Mouse (Mus musculus) neural tube, embryonic 13.5 days (tissue): Measurements from ENCODE around the gene Olfr1447. TPM values are rescaled to one million over a fixed set of nuclear protein-coding genes. Genes with fewer than 3 reads are reported as not detected.

Experiments used
- ATAC-seq: fragments of 200-750 bp; cut with Nextera tagmentation; 2 replicates; pipeline ENCODE4 v1.8.0; 2017; ENCODE audit warnings: low read depth, mild to moderate bottlenecking, moderate TSS enrichment, moderate library complexity
- H3K27ac ChIP-seq: fragments of 300-500 bp; sonication (generic); replicated peaks from 2 replicates; pipeline ENCODE4 v1.5.1; 2015; ENCODE audit warnings: moderate library complexity, mild to moderate bottlenecking, inconsistent platforms
- H3K27me3 ChIP-seq: fragments of 300-500 bp; sonication (generic); 2 replicates; pipeline ENCODE4 v1.6.1; 2015; ENCODE audit warnings: mild to moderate bottlenecking, inconsistent platforms
- H3K36me3 ChIP-seq: fragments of 300-500 bp; sonication (generic); 2 replicates; pipeline ENCODE4 v1.6.1; 2015; ENCODE audit warnings: mild to moderate bottlenecking, inconsistent platforms
- H3K4me1 ChIP-seq: fragments of 300-500 bp; sonication (generic); replicated peaks from 2 replicates; pipeline ENCODE4 v1.6.1; 2015; ENCODE audit warnings: inconsistent platforms
- H3K4me2 ChIP-seq: fragments of 300-500 bp; sonication (generic); 2 replicates; pipeline ENCODE4 v1.6.1; 2015; ENCODE audit warnings: inconsistent platforms, mild to moderate bottlenecking, moderate library complexity
- H3K4me3 ChIP-seq: fragments of 300-500 bp; sonication (generic); 2 replicates; pipeline ENCODE4 v1.5.1; 2015; ENCODE audit warnings: mild to moderate bottlenecking, inconsistent platforms
- H3K9ac ChIP-seq: fragments of 300-500 bp; sonication (generic); 2 replicates; pipeline ENCODE4 v1.6.1; 2015; ENCODE audit warnings: moderate library complexity, mild to moderate bottlenecking, inconsistent platforms
- H3K9me3 ChIP-seq: fragments of 300-500 bp; sonication (generic); 2 replicates; pipeline ENCODE4 v1.6.1; 2016; ENCODE audit warnings: inconsistent platforms
- WGBS: fragments of 180-500 bp; shearing (Covaris S2); methylation state at CpG from one replicate; pipeline ENCODE4 v1.1.7; 2015; 5-methylcytosine and 5-hydroxymethylcytosine counted together
- polyA plus RNA-seq: library from polyadenylated mRNA; unstranded; fragments of >200 nt; fragmentation: Nextera tagmentation; extraction: Ambion mirVana; gene quantifications from 2 replicates; pipeline ENCODE4 v1.2.1, GENCODE M21; 2015

Olfr1447 gene
- polyA plus RNA-seq: not detected in 2 replicates

GRCm38 (mm10) chr19:12903643-12904042 is at the start of gene Olfr1447:
Gene Olfr1447, minus strand, starts transcription at chr19:12903743.
- no peak for ATAC-seq
- no peak within 1 kb of the TSS for H3K4me3 ChIP-seq
- H3K9ac ChIP-seq: no peak within 1 kb of the TSS
- no peaks in the 10 kb centered on the region; the same call in 1 of the 2 replicates for H3K9me3 ChIP-seq
- no peaks in the 10 kb centered on the region for H3K36me3 ChIP-seq
- 98% methylated on average over 1 of the region's 1 CpGs for WGBS
- H3K4me2 ChIP-seq: no peak within 1 kb of the TSS
- H3K27me3 ChIP-seq: no peaks in the 10 kb centered on the region
- no peak within 1 kb of the TSS for H3K27ac ChIP-seq
- H3K4me1 ChIP-seq: no peaks in the 10 kb centered on the region

DNA sequence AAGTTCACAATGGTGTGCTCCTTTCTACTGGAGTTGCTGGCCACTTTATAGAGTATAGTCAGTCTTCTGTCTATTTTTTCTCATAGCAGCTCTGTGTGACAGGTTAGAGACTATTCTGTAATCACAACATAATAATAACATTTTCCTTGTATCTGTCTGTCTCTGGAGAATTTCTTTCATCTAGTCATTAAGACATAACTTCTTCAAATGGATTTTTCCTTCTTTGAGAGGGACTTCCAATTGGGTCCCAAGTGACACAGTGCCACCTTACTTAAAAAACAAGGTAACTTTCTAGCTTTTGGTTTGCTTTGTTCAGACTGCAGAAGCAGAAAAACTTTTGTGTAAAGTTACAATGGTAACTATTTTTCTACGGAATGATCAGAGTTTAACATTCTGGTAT is 46.4 kb upstream of the Olfr1447 start, which contains the start of gene Olfr1450:
Gene Olfr1450 (plus strand): TSS at position 301 of the 400 bp plus-strand sequence.
- H3K4me2 ChIP-seq: no peak within 1 kb of the TSS
- H3K27me3 ChIP-seq: no peaks in the 10 kb centered on the region
- no peaks in the 10 kb centered on the region for H3K4me1 ChIP-seq
- WGBS: 95% methylated on average over 1 of the region's 1 CpGs
- H3K9ac ChIP-seq: no peak within 1 kb of the TSS
- no peak within 1 kb of the TSS for H3K4me3 ChIP-seq
- no peak for ATAC-seq
- no peaks in the 10 kb centered on the region for H3K36me3 ChIP-seq
- H3K9me3 ChIP-seq: 0 out of 2 replicates have a peak, but pooled peaks cover 17% of the 10 kb centered on the region
- no peak within 1 kb of the TSS for H3K27ac ChIP-seq

- Histone ChIP-seq H3K36me3 (no peaks in the 10 kb centered on the region), H3K4me1 (no peaks in the 10 kb centered on the region), H3K27ac (no peak within 1 kb of the TSS), H3K9me3 (0 out of 2 replicates have a peak, but pooled peaks cover 7% of the 10 kb centered on the region), H3K27me3 (no peaks in the 10 kb centered on the region), H3K4me3 (no peak within 1 kb of the TSS), H3K9ac (no peak within 1 kb of the TSS), H3K4me2 (no peak within 1 kb of the TSS)
- ATAC-seq: no peak
Measured at GRCm38 (mm10) chr19:12930540-12930939, 27.0 kb upstream of the Olfr1447 start, which contains the start of gene Olfr1449. Gene Olfr1449, plus strand, starts transcription at chr19:12930840.

GRCm38 (mm10) chr19:12924319-12924718 is 20.8 kb upstream of the Olfr1447 start, which contains the start of gene Olfr1448:
Gene Olfr1448, minus strand, starts transcription at chr19:12924419.
- WGBS: 83% methylated on average over 1 of the region's 1 CpGs
- H3K4me2 ChIP-seq: no peak within 1 kb of the TSS
- H3K27me3 ChIP-seq: no peaks in the 10 kb centered on the region
- no peaks in the 10 kb centered on the region for H3K36me3 ChIP-seq
- H3K27ac ChIP-seq: no peak within 1 kb of the TSS
- H3K9ac ChIP-seq: no peak within 1 kb of the TSS
- no peak for ATAC-seq
- H3K9me3 ChIP-seq: 0 out of 2 replicates have a peak, but pooled peaks cover 5% of the 10 kb centered on the region
- H3K4me3 ChIP-seq: no peak within 1 kb of the TSS
- no peaks in the 10 kb centered on the region for H3K4me1 ChIP-seq

DNA sequence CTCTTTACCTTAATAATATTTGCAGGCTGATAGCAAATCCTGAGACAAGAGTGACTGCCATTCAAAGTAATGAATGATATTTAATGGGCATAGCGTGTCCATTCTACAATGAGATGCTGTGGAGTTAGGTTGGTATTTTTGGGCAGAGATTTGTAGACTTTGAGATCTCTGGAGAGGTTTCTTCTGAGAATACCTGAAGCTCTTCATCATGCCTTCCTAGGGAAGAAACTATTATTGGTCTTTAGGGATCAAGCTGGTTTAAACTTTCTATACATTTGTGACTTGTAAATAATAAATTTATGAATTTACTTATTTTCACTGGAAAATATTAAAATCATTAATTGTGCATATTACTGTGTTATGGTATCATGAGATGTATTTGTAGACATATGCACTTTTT is 10.1 kb downstream of the Olfr1447 start, which contains the start of gene Olfr1446:
Gene Olfr1446 (minus strand): TSS at position 101 of the 400 bp plus-strand sequence.
- Histone ChIP-seq H3K4me1 (no peaks in the 10 kb centered on the region), H3K27ac (no peak within 1 kb of the TSS), H3K27me3 (no peaks in the 10 kb centered on the region), H3K4me2 (no peak within 1 kb of the TSS), H3K4me3 (no peak within 1 kb of the TSS), H3K9ac (no peak within 1 kb of the TSS), H3K36me3 (no peaks in the 10 kb centered on the region), H3K9me3 (no peaks in the 10 kb centered on the region)
- 87% methylated on average over 1 of the region's 1 CpGs for WGBS
- no peak for ATAC-seq

DNA sequence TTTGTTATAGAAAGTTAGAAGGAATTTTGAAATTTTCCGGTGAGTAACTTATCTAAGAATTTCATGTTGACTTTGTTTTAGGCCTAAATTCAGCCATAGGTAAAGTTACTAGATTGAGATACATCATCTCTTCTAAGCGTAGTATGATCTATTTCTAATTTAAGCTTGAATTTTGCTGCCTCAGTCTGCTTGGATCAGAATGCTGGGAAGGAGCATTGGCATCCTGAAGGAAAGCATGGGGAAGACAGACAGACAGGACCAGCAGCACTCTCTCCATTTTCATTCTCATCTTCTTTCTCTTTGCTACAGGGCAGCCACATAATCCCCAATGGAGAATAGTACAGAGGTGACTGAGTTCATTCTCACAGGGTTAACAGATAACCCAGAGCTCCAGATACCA is 20.0 kb downstream of the Olfr1447 start, which contains the start of gene Olfr1445:
Gene Olfr1445 (plus strand): TSS at position 301 of the 400 bp plus-strand sequence.
- WGBS: 82% methylated on average over 2 of the region's 2 CpGs
- H3K27me3 ChIP-seq: no peaks in the 10 kb centered on the region

DNA sequence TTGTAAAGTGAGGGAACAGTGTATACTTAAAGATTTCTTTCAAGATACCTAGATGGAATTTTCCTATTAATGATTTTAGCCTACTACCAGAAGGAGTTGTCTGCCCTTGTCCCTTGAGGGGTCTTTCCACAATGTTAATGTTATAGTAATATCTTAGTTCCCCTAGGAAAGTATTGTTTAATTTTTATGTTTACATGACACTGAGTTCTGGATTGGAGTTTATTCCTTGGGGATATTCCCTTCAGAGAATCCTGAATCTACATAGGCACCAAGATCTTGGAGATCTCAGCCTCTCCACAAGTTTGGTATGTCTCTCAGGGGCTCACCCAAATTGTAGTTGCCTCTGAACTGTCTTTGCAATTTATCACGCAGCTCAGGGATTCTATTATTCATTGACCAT is 46.6 kb downstream of the Olfr1447 start, which contains the start of gene Olfr1444:
Gene Olfr1444 (plus strand): TSS at position 301 of the 400 bp plus-strand sequence.
- 65% methylated on average over 1 of the region's 1 CpGs for WGBS
- no peaks in the 10 kb centered on the region for H3K36me3 ChIP-seq
- no peaks in the 10 kb centered on the region for H3K27me3 ChIP-seq
- H3K27ac ChIP-seq: no peak within 1 kb of the TSS
- no peak within 1 kb of the TSS for H3K9ac ChIP-seq
- H3K4me1 ChIP-seq: no peaks in the 10 kb centered on the region
- ATAC-seq: no peak
- H3K4me2 ChIP-seq: no peak within 1 kb of the TSS
- no peaks in the 10 kb centered on the region for H3K9me3 ChIP-seq
- no peak within 1 kb of the TSS for H3K4me3 ChIP-seq

More for the DNA sequence above, 20.0 kb downstream of the Olfr1447 start, which contains the start of gene Olfr1445:
- no peaks in the 10 kb centered on the region for H3K36me3 ChIP-seq
- H3K9me3 ChIP-seq: no peaks in the 10 kb centered on the region; the same call in 1 of the 2 replicates
- no peak within 1 kb of the TSS for H3K4me3 ChIP-seq
- no peaks in the 10 kb centered on the region for H3K4me1 ChIP-seq
- no peak within 1 kb of the TSS for H3K9ac ChIP-seq
- ATAC-seq: no peak
- no peak within 1 kb of the TSS for H3K27ac ChIP-seq
- no peak within 1 kb of the TSS for H3K4me2 ChIP-seq

Other genes starting within 250 kb of the Olfr1447 start
- gene Olfr1442, start 233.3 kb downstream of the Olfr1447 start, polyA plus RNA-seq: not detected in 2 replicates
- gene Olfr1443, start 225.6 kb downstream of the Olfr1447 start, polyA plus RNA-seq: not detected in 2 replicates
- not detected in 2 replicates for gene Keg1, start 208.0 kb downstream of the Olfr1447 start, polyA plus RNA-seq
- gene Cntf, start 138.1 kb downstream of the Olfr1447 start, polyA plus RNA-seq: 0.87 and 1.2 TPM in 2 replicates
- 14.8 and 15.4 TPM in 2 replicates for gene Zfp91, start 107.6 kb downstream of the Olfr1447 start, polyA plus RNA-seq
- 1.2 and 1.9 TPM in 2 replicates for gene Lpxn, start 107.5 kb downstream of the Olfr1447 start, polyA plus RNA-seq
- gene Gm5244, start 57.1 kb downstream of the Olfr1447 start, polyA plus RNA-seq: not detected in 2 replicates
- not detected in 2 replicates for gene Olfr1444, start 46.5 kb downstream of the Olfr1447 start, polyA plus RNA-seq
- gene Olfr1445, start 19.9 kb downstream of the Olfr1447 start, polyA plus RNA-seq: not detected in 2 replicates
- not detected in 2 replicates for gene Olfr1446, start 10.2 kb downstream of the Olfr1447 start, polyA plus RNA-seq
- gene Olfr1448, start 20.7 kb upstream of the Olfr1447 start, polyA plus RNA-seq: not detected in 2 replicates
- not detected in 2 replicates for gene Olfr1449, start 27.1 kb upstream of the Olfr1447 start, polyA plus RNA-seq
- not detected in 2 replicates for gene Olfr1450, start 46.5 kb upstream of the Olfr1447 start, polyA plus RNA-seq
- not detected in 2 replicates for gene Olfr1451, start 91.3 kb upstream of the Olfr1447 start, polyA plus RNA-seq
- gene Olfr1453, start 124.6 kb upstream of the Olfr1447 start, polyA plus RNA-seq: not detected in 2 replicates
- gene Olfr1454, start 156.9 kb upstream of the Olfr1447 start, polyA plus RNA-seq: not detected in 2 replicates
- gene Olfr1457, start 194.1 kb upstream of the Olfr1447 start, polyA plus RNA-seq: not detected in 2 replicates
- not detected in 2 replicates for gene Olfr1458, start 203.0 kb upstream of the Olfr1447 start, polyA plus RNA-seq
- not detected in 2 replicates for gene Olfr1459, start 245.8 kb upstream of the Olfr1447 start, polyA plus RNA-seq